Mouse (Mus musculus) erythroid progenitor cell, adult 5-6 weeks (primary cell): ENCODE data around the gene Gnat2. TPM values are rescaled to one million over a fixed set of nuclear protein-coding genes. Genes with fewer than 3 reads are reported as not detected.

Experiments used
- ATAC-seq: replicated peaks from 2 replicates; pipeline ENCODE4 v1.8.0; 2016; ENCODE audit warnings: moderate number of reproducible peaks, mild to moderate bottlenecking, moderate TSS enrichment, inconsistent platforms; ENCODE audit not compliant: poor library complexity, low FRiP score, severe bottlenecking
- total RNA-seq, 2 experiments: library from RNA; stranded (forward) in 1 of 2; stranded (reverse) in 1 of 2; fragments of 150-400 nt in 1 of 2; fragments of 186-747, 209-891 nt in 1 of 2; gene quantifications; 2 replicates each; pipeline versions ENCODE4 v1.2.3 to v1.2.4; 2015 to 2017; ENCODE audit warnings: low replicate concordance in 2 of 2

Gene Gnat2
- not detected in 2 replicates for total RNA-seq (2015; ENCODE audit: low replicate concordance)
- total RNA-seq (2017; ENCODE audit: low replicate concordance) = not detected in 2 replicates

DNA sequence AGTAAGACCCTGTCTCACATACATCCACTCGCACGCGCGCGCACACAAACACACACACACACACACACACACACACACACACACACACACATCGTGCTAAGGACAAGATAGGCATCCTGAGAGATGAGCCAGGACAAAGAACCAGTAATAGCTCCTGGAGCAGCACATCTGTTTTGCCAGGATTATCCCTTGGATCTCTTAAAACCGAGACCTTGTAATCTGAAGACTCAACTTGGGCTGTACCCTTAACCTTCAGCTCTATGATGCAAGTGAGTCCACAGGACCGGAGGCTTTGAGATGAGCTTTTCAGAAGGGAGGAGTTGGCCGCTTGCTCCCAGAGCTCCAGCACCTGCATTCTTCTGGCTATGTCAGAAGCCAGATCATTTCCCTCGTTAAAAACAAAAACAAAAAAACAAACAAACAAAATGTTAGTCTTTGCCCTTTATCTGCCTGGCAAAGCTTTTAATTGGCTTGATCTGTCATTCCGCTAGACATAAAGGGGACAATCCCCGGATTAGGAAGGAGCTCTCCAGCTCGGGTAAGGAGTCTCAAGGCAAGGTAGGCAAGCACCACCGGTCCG is at the start of gene Gnat2:
TSS of gene Gnat2 (plus strand) at position 254 of the 580 bp plus-strand sequence.
- ATAC-seq = no peak

DNA sequence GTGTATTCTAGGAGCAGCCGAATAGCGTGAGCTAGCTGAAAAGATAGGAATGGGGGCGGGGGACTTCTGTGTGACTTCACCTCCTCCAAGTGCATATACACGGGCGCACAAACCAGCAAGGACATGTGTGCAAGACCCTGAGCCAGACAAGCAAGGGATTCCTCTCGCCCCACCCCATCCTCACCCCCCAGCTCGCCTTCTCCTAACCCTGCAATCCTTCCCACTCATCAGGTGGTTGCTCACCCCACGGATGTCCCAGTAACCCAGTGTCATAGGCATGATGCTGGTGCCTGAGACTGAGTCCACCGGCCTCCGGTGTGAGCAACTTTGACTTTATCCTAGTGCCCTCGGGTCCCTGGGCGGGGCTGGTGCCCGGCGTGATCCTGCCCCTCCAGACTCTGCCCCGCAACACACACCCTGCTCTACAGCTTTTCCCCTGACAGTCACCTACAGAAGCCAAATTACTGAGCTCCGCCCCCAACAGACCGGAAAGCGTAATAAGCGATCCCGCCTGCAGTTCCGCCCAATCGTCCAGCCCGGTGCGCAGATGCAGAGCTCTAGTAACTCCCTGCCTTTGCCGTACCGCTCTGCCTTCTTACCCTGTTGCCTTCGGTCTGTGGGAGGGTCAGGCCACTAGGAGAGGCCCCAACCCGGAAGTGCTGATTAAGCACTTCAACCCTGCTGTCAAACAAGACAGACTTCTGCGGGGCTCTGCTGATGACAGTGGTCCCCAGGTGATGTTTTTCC is 48.0 kb upstream of the Gnat2 start, which contains the start of gene Gstm4:
TSS of gene Gstm4 (minus strand) at position 501 of the 747 bp plus-strand sequence.
- peak; percentile 82 for ATAC-seq

DNA sequence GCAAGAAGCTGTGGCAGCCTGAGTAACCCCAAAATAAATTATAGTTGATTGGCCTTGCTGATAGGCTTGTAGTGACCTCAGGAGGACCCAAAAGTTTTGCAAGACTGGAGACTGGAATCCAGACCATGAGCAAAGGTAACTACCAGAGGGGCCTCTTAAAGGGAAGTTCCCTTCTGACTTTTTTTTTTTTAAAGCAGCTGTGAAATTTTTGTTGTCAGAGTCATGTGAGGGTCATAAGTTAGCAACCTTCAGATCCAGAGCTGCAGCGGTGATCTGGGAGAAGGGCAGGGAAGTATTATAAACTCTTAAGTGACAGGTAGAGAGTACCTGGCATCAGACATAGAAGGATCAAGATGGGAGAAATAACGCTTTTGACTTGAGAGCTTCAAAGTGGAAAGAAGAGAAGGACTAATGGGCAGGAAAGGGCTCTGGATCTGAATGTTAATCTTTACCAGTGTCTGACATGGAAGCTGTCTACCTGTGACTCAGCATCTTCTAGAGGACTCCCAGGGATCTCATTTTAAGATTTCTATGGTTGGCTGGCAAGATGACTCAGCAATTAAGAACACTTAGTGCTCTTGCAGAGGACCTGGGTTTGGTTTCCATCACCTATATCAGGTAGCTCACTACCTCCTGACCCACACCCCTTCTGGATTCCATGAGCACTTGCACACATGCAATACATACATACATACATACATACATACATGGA is 45.5 kb upstream of the Gnat2 start:
- ATAC-seq = no peak

DNA sequence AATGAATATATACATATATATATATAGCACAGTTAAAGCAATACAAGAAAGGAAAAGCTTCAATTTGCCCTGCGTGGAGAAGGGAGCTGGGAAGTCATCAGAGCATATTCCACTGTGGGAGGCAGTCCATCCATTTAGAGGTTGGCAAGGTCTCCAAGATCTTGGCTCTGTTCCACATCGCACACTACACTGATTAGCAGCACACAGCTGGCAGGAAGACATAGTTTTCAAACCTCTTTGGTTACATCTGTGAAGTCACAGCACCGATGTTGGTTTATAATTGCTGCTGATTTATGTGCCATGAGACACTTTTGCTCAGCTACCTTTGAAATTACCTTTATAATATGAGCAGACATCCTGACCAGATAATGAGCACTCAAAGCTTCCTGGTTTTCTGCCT is 44.3 kb upstream of the Gnat2 start:
- ATAC-seq = no peak

DNA sequence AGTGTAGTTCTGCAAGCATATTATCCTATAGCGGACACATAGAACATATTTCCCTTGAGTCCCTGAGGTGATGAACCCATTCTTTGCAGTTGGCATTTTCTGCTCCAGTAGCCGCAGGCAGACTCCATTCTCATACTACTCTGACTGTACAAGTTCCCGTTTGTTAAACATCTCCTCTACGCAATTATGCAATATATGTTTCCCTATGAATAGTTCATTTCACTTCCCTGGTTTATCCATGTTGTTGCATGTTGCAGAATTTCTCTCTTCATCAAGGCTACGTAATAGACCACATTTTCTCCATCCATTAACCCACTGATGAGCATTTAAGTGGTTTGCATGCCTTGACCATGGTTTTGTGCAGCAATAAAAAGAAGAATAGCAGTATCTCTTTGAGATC is 42.1 kb upstream of the Gnat2 start:
- ATAC-seq = no peak

DNA sequence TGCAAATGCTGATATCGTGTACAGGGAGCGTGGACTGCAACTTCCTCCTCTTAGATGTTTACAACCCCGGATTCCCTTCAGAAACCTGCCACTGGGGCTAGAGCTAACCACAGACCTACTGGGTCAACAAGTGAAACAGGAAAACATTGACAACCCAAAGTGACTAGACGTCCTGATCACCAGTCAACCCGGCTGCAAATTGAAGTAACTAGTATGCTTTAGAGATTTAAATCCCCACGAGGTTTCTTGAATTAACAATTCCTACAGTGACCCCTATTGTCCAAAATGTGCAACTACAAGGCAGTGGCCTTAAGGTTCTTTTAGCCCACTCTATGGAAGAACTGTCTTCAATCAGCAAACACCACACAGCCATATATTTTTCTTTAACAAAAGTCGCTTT is 31.2 kb upstream of the Gnat2 start:
- ATAC-seq = 0 out of 2 replicates have a peak, but pooled peaks have one; percentile 44

- ATAC-seq = no peak
Measured at GRCm38 (mm10) chr3:108062648-108063047, 29.9 kb upstream of the Gnat2 start.

GRCm38 (mm10) chr3:108064672-108065071 is 27.9 kb upstream of the Gnat2 start:
- ATAC-seq = no peak

DNA sequence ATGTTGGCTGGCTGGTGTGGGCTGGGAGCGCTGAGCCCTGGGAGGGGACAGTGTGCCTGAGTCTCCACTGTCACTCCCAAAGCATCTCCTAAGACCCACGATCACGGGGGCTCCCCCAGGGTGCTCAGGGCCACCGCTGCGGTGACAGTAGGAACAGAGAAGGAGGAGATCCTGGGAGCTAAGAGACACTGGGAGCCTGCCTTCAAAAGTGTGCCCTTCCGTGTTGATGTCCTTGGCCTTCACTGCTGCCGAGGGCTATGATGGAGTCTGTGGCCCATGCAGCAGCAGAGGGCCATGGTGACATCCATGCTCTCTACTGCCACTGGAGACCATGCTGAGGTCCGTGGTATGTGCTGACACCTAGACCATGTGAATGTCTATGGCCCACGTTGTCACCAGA is 27.0 kb upstream of the Gnat2 start:
- ATAC-seq = no peak

- ATAC-seq = no peak
Measured at GRCm38 (mm10) chr3:108067370-108067934, 25.1 kb upstream of the Gnat2 start.

- ATAC-seq = no peak
Measured at GRCm38 (mm10) chr3:108068826-108069225, 23.8 kb upstream of the Gnat2 start.

DNA sequence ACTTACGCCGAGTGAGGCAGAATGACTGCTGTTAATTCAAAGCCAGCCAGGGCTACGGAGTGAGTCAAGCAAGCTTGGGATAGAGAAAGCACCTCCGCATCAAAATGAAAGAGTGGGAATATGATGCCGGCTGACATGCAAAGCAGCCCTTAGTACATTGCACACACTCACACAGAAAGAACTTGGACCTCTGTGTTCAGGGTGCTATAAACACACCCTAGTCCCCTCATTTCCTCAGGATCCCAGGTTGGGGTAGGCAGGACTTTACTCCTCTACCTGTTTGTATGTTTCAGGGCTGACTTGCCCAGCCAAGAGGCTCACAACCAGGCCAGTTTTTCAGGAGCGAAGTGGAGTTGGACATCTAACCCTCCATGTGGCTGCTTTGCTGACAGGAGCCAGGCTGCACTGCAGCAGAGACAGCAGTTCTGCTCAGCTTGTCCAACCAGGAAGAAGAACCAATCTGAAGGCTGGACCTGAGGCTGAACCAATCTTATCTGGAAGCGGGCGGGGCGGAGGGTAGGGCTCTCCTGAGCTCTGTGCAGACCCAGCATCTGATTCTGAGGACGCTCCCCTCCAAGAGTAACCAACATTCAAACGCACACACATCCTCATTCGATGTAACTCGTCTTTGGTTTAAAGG is 23.2 kb upstream of the Gnat2 start:
- no peak for ATAC-seq

GRCm38 (mm10) chr3:108070295-108071293 is 22.0 kb upstream of the Gnat2 start:
- 0 out of 2 replicates have a peak, but pooled peaks have one; percentile 67 for ATAC-seq

GRCm38 (mm10) chr3:108072983-108073569 is 19.5 kb upstream of the Gnat2 start:
- no peak for ATAC-seq

GRCm38 (mm10) chr3:108076836-108077235 is 15.8 kb upstream of the Gnat2 start:
- no peak for ATAC-seq

DNA sequence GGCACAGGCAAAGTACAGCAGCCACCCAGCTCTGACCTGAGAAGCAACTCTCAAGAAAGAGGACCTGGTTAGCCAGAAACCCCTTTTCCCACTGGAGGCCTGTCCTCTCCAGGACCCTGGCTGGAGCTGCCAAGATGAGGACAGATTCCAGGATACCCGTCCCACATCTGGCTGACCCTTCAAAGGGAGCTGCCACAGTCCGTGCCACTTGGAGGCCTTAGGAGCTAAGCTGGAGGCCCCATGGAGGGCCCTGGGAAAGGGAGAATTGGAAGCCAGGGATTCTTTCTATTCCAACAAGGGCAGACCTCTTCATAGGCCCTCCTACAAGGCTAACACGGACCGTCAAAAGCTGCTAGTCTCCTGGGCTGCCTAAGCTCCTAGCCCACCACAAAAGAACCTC is 10.9 kb upstream of the Gnat2 start:
- no peak for ATAC-seq

DNA sequence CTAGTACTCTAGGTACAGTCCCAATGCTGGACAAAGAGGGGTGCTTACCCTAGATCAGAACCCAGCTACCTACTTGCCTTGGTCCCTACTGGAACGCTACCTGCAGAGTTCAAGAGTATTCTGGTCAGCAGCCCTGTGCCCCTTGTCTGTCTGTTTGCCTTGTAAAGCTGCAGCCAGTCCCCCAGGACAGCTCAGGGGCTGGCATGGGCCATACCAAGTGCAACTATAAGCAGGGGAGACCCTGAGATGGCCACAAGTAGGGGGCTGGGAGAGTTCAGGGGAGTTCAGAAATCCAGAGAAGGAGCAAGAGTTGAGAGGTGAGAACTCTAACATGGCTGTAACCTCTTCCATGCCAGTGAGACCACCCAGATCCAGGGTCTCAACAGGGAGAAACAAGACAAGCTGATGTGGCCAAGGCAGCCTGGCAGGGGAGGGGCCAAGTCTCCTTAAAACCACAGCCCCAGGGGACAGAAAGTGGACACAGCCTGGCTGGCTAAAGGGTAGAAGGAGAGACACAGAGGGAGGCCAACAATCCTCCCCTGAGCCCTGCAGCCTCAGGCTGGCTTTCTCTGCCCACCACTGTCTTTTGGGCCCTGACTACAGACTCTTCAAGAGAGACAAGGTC is 10.2 kb upstream of the Gnat2 start:
- no peak for ATAC-seq

GRCm38 (mm10) chr3:108083161-108083560 is 9.4 kb upstream of the Gnat2 start:
- ATAC-seq = no peak
